Mouse (Mus musculus) gastrocnemius, postnatal 10 days (tissue): Measurements from ENCODE around the gene Sbf2. TPM values are rescaled to one million over a fixed set of nuclear protein-coding genes. Genes with fewer than 3 reads are reported as not detected.
"Not testable (repeated sequence)": the region's sequence is repeated elsewhere in the genome, so short reads cannot be mapped to it uniquely, and the experiment has no call there.

Experiments
- DNase-seq: peaks from one replicate; pipeline ENCODE4 v3.0.0; 2021; ENCODE audit warnings: mixed read lengths
- total RNA-seq, 2 experiments: library from RNA; stranded (reverse); gene quantifications; 2 replicates each; pipeline ENCODE4 v1.2.3; 2021

The Sbf2 gene
- total RNA-seq, 2 experiments from 2014 or later: 27.0 to 36.0 TPM

DNA sequence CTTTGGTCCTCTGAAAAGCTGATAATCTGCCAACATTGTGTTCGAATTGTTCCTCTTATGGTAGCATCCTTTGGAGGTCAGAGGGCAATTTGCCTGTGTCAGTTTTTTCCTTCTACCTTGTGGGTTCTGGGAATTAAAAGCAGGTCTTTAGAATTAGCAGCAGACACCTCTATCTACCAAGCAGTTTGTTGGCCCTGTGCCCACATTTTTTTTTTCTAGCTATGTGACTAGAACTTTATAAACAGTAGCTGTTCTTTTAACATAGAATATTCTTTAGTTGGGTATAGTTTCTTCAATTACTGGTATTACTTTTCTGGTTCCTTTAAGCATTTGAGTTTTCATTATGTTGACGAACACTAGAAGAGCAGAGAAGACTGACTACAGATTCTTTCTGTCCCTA, 223.1 kb downstream of the Sbf2 start:
- DNase-seq: no peak

- DNase-seq: not testable (repeated sequence)
These were observed 225.8 kb downstream of the Sbf2 start for GRCm38 (mm10) chr7:110388889-110389288.

- DNase-seq: no peak
These were observed 227.2 kb downstream of the Sbf2 start for GRCm38 (mm10) chr7:110387565-110387964.

GRCm38 (mm10) chr7:110385482-110385881, 229.2 kb downstream of the Sbf2 start:
- DNase-seq: no peak

- DNase-seq: no peak
These were observed 230.4 kb downstream of the Sbf2 start for GRCm38 (mm10) chr7:110384343-110384742.

GRCm38 (mm10) chr7:110381625-110382024, 233.1 kb downstream of the Sbf2 start:
- DNase-seq: no peak

DNA sequence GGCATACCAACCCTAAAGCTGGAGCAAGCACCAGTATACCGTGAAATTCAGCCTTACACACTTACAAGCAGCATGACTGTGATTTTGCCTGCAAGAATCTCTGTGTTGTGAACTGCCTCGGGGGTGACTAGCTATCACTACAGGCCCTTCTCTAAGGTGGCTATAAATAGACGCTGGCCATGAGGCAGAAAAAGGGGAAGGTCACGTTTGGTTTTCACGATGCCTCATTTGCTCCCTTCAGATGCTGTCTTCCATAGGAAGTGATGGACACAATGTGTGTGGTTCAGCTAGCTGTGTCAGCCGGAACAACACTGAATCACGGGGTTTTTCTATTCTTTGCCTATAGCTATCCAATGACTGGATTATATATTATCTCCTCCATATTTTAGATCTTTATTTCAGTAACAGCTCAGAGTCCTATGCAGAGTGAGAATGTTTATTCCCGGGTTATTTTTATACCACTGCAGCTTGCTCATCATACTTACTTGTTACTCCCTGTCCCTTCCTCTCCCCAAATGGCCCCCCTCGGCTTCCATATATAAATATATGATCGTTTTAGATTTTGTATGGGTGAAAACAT, 235.3 kb downstream of the Sbf2 start:
- no peak for DNase-seq

DNA sequence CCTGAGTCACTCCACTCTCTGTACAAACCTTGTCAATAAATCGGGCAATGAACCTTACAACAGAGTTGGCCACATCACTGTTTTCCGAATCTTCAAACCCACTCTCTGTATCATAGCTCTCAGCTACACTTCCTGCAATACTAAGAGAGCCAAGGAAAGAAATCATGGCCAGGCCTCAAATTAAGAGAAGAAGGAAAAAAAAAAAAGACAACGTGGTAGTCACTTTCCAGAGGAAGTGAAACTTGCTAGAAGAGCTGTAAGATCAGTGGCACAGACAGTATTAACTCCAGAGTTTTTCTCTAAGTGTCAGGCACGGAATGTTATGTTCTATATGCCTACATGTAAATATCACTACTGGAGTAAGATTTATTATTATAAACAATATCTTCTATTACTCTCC, 242.2 kb downstream of the Sbf2 start:
- DNase-seq: no peak

- no peak for DNase-seq
These were observed 252.7 kb downstream of the Sbf2 start for GRCm38 (mm10) chr7:110362005-110362404.

DNA sequence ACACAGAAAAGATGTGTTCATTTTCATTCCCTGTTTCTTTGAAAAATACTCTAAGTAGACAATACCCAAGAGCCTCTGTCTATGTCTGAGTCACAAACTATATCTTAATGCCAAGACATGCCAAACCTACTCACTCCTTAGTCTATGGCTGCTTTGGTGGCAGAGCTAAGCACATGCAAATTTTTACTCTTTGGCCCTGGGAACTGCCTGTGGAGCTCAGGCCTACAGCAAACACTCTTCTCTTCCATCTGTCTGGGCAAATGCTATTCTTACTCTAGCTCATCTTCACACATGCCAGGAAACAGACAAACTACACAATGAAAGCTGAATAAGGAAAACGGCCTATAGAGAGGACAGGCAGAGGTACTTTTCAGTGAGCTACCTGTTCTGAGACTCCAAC, 253.2 kb downstream of the Sbf2 start:
- DNase-seq: no peak

DNA sequence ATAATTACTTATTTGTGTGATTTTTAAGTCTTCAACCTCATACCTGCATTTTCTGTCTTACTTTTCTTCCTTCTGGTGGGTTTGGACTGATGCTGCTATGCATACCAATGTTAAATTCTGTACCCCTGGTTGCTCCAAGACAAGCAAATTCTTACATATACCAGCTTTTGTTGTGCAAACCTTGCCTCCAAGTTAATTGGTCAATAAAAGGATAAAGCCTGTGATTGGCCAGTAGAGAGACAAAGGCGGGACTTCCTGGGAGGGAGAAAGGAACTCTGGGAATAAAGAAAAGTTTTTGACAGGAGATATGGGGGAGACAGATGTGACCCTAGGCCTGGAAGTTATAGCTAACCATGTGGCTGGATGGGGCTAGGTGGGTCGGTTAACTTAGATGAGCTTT, 255.3 kb downstream of the Sbf2 start:
- no peak for DNase-seq

- no peak for DNase-seq
These were observed 260.8 kb downstream of the Sbf2 start for GRCm38 (mm10) chr7:110353971-110354370.

- no peak for DNase-seq
These were observed 267.5 kb downstream of the Sbf2 start for GRCm38 (mm10) chr7:110347250-110347649.

DNA sequence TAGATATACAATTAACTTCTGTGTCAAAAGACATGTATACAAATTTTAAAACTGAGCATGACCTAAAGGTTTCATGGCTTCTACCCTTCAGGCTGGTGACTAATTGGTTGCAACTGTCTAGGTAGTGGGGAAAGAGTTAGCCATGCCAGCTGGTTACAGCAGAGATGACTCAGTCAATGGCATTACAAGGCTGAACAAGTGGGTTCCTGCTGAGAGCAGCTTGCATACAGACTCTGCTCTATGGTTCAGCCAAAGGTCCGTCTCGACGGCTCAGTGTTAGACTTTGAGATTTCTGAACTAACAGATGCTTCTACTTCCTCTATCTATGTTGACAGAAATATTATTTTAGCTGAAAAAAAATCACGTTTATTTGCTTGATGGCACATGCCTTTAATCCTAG, 277.1 kb downstream of the Sbf2 start:
- no peak for DNase-seq

DNA sequence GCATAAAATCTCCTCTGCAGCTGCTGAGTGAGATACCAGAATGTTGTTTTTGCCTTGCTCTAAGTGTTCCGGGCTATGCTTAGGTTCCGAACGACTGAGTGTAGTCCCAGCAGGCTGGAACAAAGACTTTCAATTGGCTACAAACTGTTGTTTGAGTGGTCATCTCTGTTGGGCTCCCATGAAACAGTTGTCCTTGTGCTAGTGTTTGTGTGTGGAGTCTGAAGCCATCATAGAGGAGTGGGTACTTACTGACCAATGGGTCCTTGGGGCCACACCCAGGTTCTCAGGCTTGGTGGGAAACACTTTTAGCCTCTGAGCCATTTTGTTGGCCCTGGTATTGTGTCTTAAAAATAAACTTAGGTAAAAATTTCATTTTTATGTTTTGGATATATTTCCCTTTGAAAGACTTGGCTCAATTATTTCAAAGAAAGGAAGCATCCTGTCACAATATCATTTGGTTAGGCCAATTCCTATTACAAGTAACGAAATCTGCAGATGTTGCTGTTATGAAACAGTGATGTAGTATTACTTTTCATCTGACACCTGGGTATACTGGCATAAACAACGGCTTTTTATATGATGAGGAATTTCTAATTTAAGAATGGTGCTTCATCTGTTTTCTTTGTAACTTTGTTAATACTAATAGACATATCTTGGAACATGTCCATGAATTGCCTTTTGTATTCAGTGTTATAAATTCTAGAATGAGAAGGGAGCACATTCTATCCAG, 289.2 kb downstream of the Sbf2 start:
- no peak for DNase-seq

- no peak for DNase-seq
These were observed 289.9 kb downstream of the Sbf2 start for GRCm38 (mm10) chr7:110324852-110325251.

GRCm38 (mm10) chr7:110321106-110321505, 293.6 kb downstream of the Sbf2 start:
- no peak for DNase-seq

GRCm38 (mm10) chr7:110318971-110319519, 295.7 kb downstream of the Sbf2 start:
- peak; percentile 42 for DNase-seq

GRCm38 (mm10) chr7:110317412-110317811, 297.3 kb downstream of the Sbf2 start:
- DNase-seq: no peak

DNA sequence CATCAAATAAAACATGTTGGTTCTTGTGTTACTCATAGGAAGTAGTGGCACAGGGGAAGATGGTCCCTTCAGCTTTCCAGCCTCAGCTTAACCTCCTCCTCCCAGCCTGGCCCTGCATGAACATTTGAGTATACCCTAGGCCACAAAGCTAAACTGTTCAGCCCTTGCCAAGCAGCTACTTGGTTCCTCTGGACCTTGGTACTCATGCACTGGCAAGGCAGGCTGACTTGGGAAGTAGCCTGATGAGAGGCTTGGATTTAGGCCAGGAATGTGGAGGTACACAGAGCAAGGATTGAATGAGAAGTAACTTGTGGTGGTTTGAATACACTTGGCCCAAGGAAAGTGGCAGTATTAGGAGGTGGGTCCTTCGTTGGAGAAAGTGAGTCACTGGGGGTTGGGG, 299.4 kb downstream of the Sbf2 start:
- no peak for DNase-seq

DNA sequence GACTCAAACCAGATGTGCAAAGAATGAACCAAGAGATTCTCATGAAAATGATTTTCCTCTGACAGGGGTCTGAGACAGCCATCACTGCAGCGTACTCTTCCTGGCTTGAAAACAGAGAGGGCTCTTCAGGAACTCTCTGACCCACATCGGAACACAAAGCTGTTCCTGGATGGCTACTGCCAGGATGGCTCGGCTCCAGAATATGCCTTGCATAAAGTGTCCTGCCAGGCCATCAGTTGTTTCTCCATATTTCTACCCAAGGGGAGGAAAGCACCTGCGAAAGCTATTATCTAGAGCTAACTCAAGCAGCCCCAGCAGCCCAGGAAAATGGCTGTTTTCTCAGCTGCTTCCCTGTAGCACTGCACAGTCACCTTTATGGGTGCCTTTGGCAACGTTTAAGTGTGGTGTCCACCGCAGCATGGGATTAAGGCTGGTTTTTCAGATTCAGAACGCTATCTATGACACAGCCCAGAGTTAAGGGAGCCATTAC, 300.3 kb downstream of the Sbf2 start:
- no peak for DNase-seq

DNA sequence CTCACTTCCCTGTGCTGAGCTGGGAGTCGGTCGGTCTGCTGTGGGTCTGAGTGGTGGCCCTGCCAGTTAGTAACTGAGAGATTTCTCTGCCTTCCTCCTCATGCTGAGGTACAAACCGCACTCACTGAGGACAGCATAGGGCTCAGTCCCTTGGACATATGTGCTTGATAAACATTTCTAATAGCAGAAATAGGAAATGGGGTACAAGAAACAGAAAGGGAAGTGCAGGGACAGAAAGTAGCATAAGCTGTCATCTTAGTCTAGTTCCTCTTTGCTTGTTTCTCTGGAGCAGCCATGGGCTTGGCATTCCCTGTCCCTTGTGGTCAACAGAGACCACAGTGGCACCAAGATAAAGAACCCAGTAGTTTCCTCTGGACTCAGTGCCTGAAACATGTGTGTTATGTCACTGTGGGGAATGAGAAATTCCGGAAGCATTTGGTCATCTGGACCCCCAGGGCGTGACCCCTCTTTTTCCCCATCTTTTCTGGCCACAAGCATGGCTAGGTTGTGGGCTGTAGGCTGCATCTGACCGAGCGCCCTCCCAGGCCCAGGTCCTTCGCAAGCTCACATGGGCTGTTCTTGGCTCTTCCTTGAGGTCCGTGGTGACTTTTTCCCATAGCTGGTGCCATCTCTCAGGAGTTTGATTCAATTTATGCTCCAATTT, 301.2 kb downstream of the Sbf2 start:
- no peak for DNase-seq

DNA sequence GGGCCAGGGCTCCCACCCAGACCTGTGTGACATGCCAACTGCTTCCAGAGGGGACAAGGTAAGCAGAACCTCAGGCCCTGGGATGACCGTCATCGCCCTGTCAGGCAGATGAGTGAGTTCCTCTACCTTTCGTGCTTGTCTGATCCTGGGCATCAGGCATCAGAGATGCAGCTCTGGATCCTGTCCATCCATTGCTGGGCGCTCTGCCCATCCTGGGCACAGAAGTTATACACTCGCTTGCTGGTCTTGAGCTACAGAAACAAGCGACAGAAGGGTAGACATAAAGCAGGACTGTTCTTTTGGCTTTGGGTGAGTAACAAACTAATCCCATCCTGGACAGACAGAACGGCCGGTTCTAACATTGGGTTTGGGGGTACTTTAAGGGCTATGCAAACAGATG, 305.5 kb downstream of the Sbf2 start:
- DNase-seq: no peak
